Mouse (Mus musculus) lung, adult 2 months (tissue): Measurements from ENCODE around the gene Slc36a3.

Experiments
- CTCF ChIP-seq: fragments of 200-500 bp; IDR thresholded peaks from 2 replicates; pipeline ENCODE4 v1.5.1; 2011; ENCODE audit warnings: mild to moderate bottlenecking, low read length, control low read depth; ENCODE audit not compliant: insufficient read depth
- POLR2A ChIP-seq: fragments of 200-500 bp; IDR thresholded peaks from 2 replicates; pipeline ENCODE4 v1.6.1; 2011; ENCODE audit warnings: low read depth, mild to moderate bottlenecking, control low read depth, low read length, borderline replicate concordance; ENCODE audit errors: extremely low read depth

DNA sequence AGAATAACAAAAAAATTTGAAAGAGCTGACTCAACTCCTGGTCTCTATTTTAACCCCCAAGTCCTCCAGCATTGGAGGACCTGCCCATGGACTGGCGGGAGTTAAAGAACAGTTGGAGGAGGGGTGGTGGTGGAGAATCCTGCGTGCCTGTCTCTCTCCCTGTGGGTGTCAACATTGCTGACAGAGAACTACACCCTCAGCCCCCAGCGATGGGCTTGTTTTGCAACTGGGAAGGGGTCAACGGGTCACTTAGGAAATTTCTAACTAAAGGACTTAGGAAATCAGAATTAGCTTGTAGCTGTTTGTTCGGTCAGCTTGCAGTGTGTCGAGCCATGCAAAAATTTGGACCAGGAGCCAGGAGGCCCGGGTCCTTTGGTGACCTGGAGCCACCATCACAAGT lies 31.6 kb upstream of the Slc36a3 start:
- TF ChIP-seq POLR2A (no peak), CTCF (no peak)
